Mouse (Mus musculus) lung, postnatal 0 days (tissue): ENCODE data around the gene Cmah. TPM values are rescaled to one million over a fixed set of nuclear protein-coding genes. Genes with fewer than 3 reads are reported as not detected.
"Not testable (repeated sequence)": the region's sequence is repeated elsewhere in the genome, so short reads cannot be mapped to it uniquely, and the experiment has no call there.

ENCODE experiments used
- ATAC-seq: fragments of 200-750 bp; cut with Nextera tagmentation; 2 replicates; pipeline ENCODE4 v1.8.0; 2017; ENCODE audit warnings: moderate library complexity
- DNase-seq: peaks from one replicate; pipeline ENCODE4 v3.0.0-alpha.2; 2016; ENCODE audit warnings: low spot score
- H3K27ac ChIP-seq: fragments of 300-500 bp; sonication (generic); 2 replicates; pipeline ENCODE4 v1.5.1; 2014; ENCODE audit warnings: antibody characterized with exemption, mild to moderate bottlenecking, low read length, mixed read lengths
- H3K27me3 ChIP-seq: fragments of 300-500 bp; sonication (generic); replicated peaks from 2 replicates; pipeline ENCODE4 v1.6.1; 2014; ENCODE audit warnings: low read length, mixed read lengths; ENCODE audit not compliant: insufficient read depth
- H3K36me3 ChIP-seq: fragments of 300-500 bp; sonication (generic); 2 replicates; pipeline ENCODE4 v1.6.1; 2014; ENCODE audit warnings: low read length, mixed read lengths; ENCODE audit not compliant: insufficient read depth
- H3K4me1 ChIP-seq: fragments of 300-500 bp; sonication (generic); 2 replicates; pipeline ENCODE4 v1.6.1; 2014; ENCODE audit warnings: antibody characterized with exemption, low read depth, low read length, mixed read lengths; ENCODE audit not compliant: insufficient read depth
- H3K4me2 ChIP-seq: fragments of 300-500 bp; sonication (generic); replicated peaks from 2 replicates; pipeline ENCODE4 v1.6.1; 2014; ENCODE audit warnings: low read depth, mild to moderate bottlenecking, low read length, moderate library complexity, mixed read lengths
- H3K4me3 ChIP-seq: fragments of 300-500 bp; sonication (generic); 2 replicates; pipeline ENCODE4 v1.5.1; 2014; ENCODE audit warnings: low read depth, low read length
- H3K9ac ChIP-seq: fragments of 300-500 bp; sonication (generic); replicated peaks from 2 replicates; pipeline ENCODE4 v1.6.1; 2014; ENCODE audit warnings: low read depth, mild to moderate bottlenecking
- H3K9me3 ChIP-seq: fragments of 300-500 bp; sonication (generic); 2 replicates; pipeline ENCODE4 v1.6.1; 2016; ENCODE audit warnings: low read length, mixed read lengths
- CTCF ChIP-seq: IDR thresholded peaks from 2 replicates; pipeline ENCODE4 v1.5.1; 2016; ENCODE audit warnings: antibody characterized with exemption, mild to moderate bottlenecking
- EP300 ChIP-seq: IDR thresholded peaks from 2 replicates; pipeline ENCODE4 v1.6.1; 2016; ENCODE audit warnings: antibody characterized with exemption, mild to moderate bottlenecking, control low read depth
- WGBS: fragments of 180-500 bp; shearing (Covaris S2); extraction: QIAGEN DNeasy Blood & Tissue Kit; methylation state at CpG from one replicate; pipeline ENCODE4 v1.1.7; 2014; 5-methylcytosine and 5-hydroxymethylcytosine counted together
- polyA plus RNA-seq: library from polyadenylated mRNA; unstranded; fragments of >200 nt; fragmentation: Nextera tagmentation; extraction: Ambion mirVana; gene quantifications from 2 replicates; pipeline ENCODE4 v1.2.1, GENCODE M21; 2015

The Cmah gene
- polyA plus RNA-seq, 1 experiment from 2014 or later, result 0.74 TPM

- Histone ChIP-seq H3K27me3 (no peaks in the 10 kb centered on the region), H3K4me1 (no peaks in the 10 kb centered on the region), H3K36me3 (no peaks in the 10 kb centered on the region), H3K9ac (no peak overlapping the region), H3K27ac (no peak overlapping the region), H3K9me3 (no peaks in the 10 kb centered on the region), H3K4me3 (no peak overlapping the region), H3K4me2 (no peak overlapping the region)
- TF ChIP-seq CTCF, result no peak
- TF ChIP-seq EP300, result no peak
- ATAC-seq (no peak), DNase-seq (no peak)
- 93% methylated on average over 6 of the region's 6 CpGs for WGBS
Measured at GRCm38 (mm10) chr13:24365191-24365590, 38.0 kb downstream of the Cmah start.

- no peak for DNase-seq
- no peaks in the 10 kb centered on the region for H3K36me3 ChIP-seq
- no peaks in the 10 kb centered on the region for H3K9me3 ChIP-seq
- no peak for ATAC-seq
- TF ChIP-seq EP300 (no peak), CTCF (no peak)
- no peaks in the 10 kb centered on the region; the same call in 1 of the 2 replicates for H3K4me1 ChIP-seq
- 82% methylated on average over 7 of the region's 7 CpGs for WGBS
- H3K4me2 ChIP-seq, result no peak overlapping the region
- no peak overlapping the region for H3K27ac ChIP-seq
- no peak overlapping the region for H3K4me3 ChIP-seq
- no peak overlapping the region for H3K9ac ChIP-seq
- H3K27me3 ChIP-seq, result no peaks in the 10 kb centered on the region
Measured at GRCm38 (mm10) chr13:24372893-24373599, 45.8 kb downstream of the Cmah start.

- H3K27ac ChIP-seq, H3K27me3 ChIP-seq, H3K9ac ChIP-seq, H3K4me2 ChIP-seq, H3K36me3 ChIP-seq, ATAC-seq, H3K4me3 ChIP-seq, H3K9me3 ChIP-seq, H3K4me1 ChIP-seq, DNase-seq: not testable (repeated sequence)
- 78% methylated on average over 6 of the region's 6 CpGs for WGBS
Measured at GRCm38 (mm10) chr13:24374606-24375005, 47.4 kb downstream of the Cmah start.

- WGBS, result 37% methylated on average over 7 of the region's 7 CpGs
- H3K4me3 ChIP-seq, result no peak overlapping the region
- H3K4me2 ChIP-seq, result no peak overlapping the region
- ATAC-seq (peak; percentile 74), DNase-seq (peak; percentile 47)
- no peaks in the 10 kb centered on the region; the same call in 1 of the 2 replicates for H3K4me1 ChIP-seq
- no peak overlapping the region for H3K27ac ChIP-seq
- no peaks in the 10 kb centered on the region for H3K36me3 ChIP-seq
- H3K27me3 ChIP-seq, result no peaks in the 10 kb centered on the region
- no peak for TF ChIP-seq CTCF
- TF ChIP-seq EP300, result no peak; the same call in none of the 2 replicates
- no peaks in the 10 kb centered on the region for H3K9me3 ChIP-seq
- H3K9ac ChIP-seq, result no peak overlapping the region
Measured at GRCm38 (mm10) chr13:24375320-24376203, 48.4 kb downstream of the Cmah start.

GRCm38 (mm10) chr13:24380713-24381112 lies 53.5 kb downstream of the Cmah start:
- 68% methylated on average over 6 of the region's 6 CpGs for whole genome bisulfite sequencing
- Histone ChIP-seq H3K4me1 (no peaks in the 10 kb centered on the region; the same call in 1 of the 2 replicates), H3K27me3 (no peaks in the 10 kb centered on the region), H3K4me3 (no peak overlapping the region), H3K9me3 (no peaks in the 10 kb centered on the region), H3K27ac (no peak overlapping the region), H3K9ac (no peak overlapping the region), H3K36me3 (no peaks in the 10 kb centered on the region), H3K4me2 (no peak overlapping the region)
- DNase-seq (no peak), ATAC-seq (no peak)
- TF ChIP-seq EP300, result no peak
- no peak for TF ChIP-seq CTCF

GRCm38 (mm10) chr13:24383885-24384284 lies 56.7 kb downstream of the Cmah start:
- ATAC-seq (no peak), DNase-seq (no peak)
- no peak overlapping the region for H3K4me3 ChIP-seq
- 82% methylated on average over 3 of the region's 3 CpGs for WGBS
- no peak overlapping the region for H3K9ac ChIP-seq
- no peaks in the 10 kb centered on the region for H3K9me3 ChIP-seq
- H3K4me1 ChIP-seq, result no peaks in the 10 kb centered on the region
- no peak overlapping the region for H3K27ac ChIP-seq
- H3K4me2 ChIP-seq, result no peak overlapping the region
- no peaks in the 10 kb centered on the region for H3K27me3 ChIP-seq
- no peaks in the 10 kb centered on the region for H3K36me3 ChIP-seq
- no peak for TF ChIP-seq CTCF
- no peak for TF ChIP-seq EP300
